Mouse (Mus musculus) lung, postnatal 10 days (tissue): ENCODE data around the gene 2310007B03Rik.
A peak's percentile ranks its signal among the peaks of the same experiment; 100 is the strongest.

Source experiments
- DNase-seq: peaks from one replicate; pipeline ENCODE4 v3.0.0; 2021

The 2310007B03Rik gene

DNA sequence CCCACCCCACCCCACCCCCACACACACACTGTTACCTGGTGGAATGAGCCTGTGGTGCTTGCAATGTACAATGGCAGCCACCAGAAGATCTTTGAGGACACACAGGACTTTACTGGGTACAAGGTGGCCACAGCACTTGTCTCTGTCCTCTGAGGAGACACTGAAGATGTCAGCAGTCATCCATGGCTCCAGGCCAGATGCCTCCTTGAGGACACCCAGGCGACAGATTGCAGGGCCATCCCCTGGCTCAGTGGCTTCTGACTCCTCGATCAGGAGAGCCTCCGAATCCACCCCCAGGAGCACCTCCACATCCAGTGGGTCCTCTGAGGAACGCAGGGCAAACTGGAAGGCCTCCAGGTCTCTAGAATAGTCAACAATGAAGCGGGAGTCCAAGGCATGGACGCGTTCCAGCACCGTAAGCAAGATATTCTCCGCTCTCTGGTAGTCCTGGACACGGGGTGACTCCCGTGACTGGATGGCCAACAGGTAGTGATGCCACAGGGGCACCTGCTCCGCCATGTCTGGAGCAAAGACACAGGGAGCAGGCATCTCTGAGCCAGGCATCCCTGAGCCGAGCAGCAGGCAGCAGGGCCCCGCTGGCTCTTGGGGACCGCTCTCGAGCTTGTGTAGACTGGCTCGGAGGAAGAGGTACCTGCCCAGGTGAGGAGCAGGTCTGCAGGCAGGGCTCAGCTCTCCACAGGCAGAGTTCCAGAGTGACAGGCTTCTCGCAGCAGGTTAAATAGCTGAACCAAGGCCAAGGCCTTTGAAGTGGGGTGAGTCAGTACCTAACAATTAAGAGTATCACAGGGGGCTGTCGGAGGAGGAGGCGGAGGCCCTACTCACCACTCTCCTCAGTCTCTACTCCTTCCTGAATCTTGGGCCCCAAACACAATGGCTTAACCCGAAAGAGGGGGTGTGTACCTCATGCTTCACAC is 915 bp downstream of the 2310007B03Rik start:
- peak; percentile 73 for DNase-seq

DNA sequence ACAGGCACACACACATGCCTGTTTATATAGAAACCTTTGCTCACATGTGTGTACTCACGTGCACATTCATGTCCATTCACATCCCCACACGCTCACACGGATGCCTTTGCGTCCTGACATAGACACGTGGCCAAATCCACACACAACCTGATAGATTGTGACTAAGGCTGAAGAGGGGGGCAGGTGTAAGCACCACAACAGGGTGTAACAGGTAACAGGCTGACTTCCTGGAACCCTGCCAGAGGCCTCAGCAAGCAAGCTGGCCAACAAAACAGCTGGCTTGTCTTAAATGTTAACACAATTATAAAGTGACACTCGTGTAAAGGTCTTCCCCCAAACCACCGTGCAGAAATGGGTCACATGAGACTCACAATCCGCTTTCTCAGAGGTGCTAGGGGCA is 1.8 kb downstream of the 2310007B03Rik start:
- no peak for DNase-seq

DNA sequence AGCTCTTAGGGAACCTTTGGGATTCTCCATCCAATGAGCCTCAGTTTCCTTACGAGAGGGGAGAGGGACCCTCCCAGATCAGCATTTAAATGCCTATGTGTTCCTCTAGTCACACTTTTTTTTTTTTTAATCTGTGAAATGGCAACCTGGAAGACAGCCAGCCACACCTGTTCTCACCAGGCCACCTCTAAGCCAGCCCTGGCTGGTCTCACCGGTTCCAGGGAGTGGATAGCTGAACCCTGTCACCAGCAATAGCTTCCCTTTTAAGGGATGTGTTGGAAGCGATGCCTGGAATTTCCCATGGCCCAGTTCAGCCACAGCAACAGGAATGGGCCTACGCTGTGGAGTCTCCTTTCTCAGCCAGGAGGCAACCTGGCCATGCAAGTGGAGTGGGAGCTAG is 3.2 kb downstream of the 2310007B03Rik start:
- no peak for DNase-seq

DNA sequence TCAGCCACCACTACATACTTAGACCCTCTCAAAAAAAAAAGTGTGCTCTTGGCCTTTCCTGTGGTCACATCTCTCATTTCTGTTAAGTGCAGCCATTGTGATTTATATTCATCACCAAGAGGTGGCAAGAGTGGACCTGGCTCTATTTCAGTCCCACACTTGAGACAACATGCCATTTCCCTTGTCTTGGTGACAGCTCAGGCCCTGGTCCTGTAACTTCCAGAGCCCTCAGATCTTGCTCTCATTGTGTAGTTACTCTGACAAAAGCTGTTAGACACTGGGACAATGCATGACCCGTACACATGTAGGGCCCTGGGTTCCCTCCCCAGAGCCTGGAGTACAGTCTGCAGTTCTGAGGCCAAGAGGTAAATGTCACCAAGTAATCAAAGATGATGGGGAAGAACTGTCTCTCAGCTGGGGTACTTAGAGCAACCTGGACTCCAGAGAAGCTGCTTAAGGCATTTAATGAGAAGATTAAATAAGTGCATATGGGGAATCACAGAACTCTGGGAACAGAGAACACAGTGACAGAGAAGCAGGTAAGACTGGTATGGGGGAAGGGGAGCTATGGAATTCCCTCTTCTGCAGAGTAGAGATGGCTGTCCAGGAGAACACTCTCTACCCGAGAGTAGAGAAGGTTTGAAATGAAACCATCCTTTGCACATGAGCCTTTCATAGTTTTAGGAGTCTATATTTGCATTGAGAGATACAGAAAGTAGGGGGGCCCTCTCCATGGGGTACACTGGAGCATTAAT is 9.7 kb downstream of the 2310007B03Rik start:
- DNase-seq: no peak

DNA sequence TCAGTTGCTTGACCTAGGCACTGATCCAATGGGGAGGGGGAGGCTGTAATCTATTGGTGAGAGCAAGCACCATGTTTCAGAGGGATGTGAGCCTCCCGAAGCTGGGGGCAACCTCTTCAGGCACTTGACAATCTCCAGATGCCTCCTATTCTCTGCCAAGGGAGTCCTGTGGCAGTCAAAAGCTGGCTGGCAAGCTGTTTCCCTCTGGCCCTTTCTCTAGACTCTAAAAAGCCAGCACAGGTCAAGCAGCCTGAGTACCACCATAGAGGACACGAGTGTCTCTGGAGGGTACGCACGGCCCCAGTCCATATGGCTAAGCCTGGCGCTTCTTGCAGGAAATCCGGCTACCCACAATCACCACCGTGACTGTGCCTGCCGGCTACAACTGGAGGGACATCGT is 16.6 kb downstream of the 2310007B03Rik start:
- no peak for DNase-seq

DNA sequence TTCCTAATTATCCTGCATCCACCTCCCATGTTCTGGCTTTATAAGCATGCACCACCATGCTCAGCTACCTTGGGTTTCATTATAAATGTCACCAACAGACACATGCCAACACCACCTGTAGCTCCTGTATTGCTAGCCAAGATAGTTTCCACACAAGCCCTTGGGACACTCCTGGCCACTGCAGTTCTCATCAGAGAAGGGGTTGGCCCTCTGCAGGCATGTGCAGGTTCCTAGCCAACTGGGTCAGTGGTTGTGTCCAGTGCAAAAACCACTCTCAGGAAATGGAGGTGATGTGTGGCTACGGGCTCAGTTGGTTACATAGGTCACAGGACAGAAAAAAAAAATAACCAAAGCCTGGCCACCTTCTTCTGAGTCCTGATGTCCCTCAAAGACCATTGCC is 17.9 kb downstream of the 2310007B03Rik start:
- DNase-seq: no peak

DNA sequence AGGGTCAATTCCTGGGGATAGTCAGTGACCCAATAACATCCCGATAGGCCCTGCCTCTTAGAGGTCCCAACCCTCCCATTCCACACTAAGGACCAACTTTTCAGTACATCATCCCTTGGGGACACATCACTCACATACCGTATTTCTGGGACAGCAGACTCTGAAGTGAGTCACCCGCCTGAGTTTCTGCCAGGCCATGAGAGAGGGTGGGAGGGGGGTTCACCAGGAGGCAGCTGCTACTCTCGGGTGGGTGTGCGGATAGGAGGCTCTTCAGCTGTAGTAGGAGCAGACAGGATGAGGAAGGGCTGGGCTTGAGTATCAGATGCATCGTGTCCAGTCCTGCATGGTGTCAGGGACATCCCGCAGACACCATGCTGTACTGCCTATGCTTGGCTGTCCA is 21.0 kb downstream of the 2310007B03Rik start:
- DNase-seq: no peak

DNA sequence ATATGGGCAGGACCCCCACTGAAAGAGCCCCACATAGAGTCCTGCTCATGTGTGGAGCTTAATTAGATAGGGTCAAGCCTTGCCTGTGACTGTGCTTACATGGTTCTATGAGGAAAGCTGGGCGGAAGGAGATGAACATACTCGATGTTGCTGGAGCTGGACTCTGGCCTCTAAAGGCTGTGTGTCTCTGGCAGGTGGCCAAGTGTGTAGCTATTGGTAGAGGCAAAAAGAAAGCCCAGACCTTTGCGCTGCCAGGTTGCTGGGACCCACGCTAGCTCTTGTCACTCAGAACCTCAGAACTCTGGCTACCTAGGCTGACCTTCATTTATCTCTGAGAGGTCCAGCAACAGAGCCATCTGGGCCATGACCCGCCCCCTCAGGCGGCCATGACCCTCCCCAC is 22.2 kb downstream of the 2310007B03Rik start:
- no peak for DNase-seq

DNA sequence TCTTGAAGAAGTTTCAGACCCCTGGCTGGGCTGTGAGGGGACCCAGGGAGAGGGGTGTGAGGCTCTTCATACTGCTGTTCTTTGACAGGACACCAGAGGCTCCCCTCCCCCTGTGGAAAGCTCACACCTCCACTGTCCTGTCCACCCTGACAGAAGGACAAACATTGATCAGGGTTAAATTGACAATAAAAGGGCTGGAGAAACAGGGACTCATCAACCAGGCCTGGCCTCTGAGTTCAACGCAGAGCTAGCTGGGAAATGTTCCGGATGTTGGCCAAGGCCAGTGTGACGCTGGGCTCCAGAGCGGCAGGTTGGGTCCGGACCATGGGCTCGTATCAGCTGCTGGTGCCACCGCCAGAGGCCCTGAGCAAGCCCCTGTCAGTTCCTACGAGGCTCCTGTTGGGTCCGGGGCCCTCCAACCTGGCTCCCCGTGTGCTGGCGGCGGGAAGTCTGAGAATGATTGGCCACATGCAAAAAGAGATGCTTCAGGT is 25.7 kb downstream of the 2310007B03Rik start, which contains the start of gene Agxt:
Gene Agxt, plus strand, starts transcription at position 205 of the 491 bp plus-strand sequence.
- DNase-seq: no peak

DNA sequence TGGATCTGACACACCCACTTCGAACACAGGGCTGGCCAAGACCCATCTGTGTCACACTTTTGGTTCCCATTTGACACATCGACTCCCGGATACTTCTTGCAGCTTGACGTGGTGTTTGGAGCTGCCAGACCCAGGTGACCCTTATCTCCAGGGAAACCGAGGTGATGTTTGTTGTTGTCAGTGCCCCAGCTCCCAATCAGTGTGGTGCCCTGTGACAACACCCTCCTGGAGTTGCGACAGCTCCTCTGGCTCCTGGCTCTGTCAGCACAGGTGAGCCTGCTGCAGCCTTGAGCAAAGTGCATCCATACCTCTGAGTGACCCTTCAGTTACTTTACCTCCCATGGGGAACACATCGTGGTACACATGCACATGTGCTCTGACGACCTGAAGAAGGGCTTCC is 28.1 kb downstream of the 2310007B03Rik start:
- DNase-seq: peak; percentile 38

DNA sequence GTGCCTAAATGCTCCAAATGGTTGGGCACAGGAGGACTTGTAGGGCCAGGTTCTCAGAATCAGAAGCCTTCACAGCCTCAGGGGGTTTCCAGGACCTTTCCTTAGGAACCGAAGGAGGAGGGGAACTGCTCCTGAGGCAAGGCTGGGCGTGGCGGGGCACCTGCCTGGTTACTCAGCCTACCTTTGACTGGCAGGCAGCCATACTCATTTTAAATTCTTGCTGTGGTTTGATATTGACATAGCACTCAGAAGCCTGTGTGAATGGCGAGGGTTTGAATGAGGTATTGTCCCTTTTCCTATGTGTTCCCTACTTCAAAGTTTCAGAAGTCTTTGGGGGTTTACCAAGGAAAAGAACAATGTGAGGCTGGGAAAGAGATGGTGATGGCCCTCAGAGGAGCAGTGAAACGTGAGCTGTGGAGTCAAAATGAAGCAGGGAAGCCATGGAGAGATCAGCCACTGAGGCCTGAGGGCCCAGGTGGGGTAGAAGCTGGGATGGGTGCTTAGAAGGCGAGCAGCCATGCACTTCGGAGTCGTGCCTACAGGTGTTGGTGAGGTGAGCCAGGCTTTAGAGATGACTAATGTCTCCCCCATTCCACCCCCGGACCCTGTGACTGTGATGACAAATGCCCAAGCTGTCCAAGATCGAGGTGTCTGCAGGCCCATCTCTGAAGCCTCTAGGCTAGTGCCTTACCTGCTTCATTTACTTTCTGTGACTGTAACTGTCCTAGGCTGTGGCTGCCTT is 30.3 kb downstream of the 2310007B03Rik start:
- DNase-seq: peak; percentile 66

DNA sequence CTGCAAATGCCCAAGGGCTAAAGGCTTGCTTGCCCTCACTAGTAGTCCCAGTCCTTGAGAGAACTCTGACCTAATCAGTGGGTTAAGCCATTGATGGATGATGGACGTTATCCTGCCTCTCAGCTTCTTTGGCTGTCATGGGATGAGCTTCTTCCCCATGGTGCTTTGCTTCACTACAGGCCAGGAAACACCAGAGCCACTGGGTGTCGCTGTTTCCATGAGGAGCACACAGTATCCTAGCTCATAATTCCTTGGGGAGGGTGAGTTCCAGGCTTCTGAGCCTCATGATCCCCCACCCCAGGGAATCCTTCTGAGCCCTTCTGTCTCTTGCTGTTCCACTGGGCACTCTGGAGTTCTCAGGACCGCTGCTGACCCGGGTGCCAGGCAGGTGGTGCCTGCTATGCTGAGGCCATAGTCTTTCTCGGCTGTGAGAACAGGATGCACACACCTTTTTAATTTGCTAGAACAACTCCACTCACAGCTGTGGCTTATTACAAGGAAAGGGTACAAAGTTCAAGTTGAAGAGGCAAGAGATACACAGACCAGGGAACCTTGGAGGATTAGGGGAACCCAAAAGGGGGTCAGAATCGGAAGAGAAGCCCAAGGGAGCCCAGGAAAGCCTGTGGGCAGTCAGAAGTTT is 31.9 kb downstream of the 2310007B03Rik start:
- peak; percentile 78 for DNase-seq

DNA sequence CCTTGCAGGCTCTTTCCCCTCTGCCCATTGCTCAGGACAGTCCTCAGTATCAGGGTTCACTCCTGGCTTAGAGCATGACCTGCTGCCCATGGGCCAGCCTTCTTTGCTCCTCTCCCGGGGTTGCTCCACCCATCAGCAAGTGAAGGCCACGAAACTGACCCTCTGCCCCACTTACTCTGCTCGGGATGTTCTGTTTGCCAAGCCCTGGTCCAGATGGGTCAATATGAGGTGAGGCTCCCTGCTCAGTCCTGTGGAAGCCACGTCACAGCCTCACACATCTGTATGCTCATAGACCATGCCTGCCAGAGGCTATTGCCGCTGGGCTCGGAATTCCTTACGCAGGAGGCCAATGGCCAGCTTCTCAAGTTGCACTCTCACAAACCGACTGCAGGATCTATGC is 32.5 kb downstream of the 2310007B03Rik start:
- DNase-seq: no peak

DNA sequence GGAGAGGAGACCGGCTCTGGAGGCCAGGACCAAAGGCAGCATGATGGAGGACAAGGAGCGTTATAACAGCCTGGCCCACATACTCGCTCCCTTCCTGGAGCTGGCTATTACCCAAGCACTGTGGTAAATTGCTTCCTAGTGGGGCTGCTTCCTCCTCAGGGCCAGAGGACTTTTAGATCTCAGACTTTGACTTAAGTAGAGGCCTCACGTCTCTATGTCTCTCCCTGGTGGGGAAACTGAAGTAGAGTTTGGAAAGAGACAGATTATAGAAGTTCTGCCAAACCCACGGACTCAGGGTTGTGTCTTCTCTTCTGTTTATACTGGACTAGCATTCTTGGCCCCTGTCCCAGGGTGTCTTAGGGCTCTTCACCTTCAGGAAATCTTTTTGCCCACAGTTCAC is 35.5 kb downstream of the 2310007B03Rik start:
- peak; percentile 48 for DNase-seq

DNA sequence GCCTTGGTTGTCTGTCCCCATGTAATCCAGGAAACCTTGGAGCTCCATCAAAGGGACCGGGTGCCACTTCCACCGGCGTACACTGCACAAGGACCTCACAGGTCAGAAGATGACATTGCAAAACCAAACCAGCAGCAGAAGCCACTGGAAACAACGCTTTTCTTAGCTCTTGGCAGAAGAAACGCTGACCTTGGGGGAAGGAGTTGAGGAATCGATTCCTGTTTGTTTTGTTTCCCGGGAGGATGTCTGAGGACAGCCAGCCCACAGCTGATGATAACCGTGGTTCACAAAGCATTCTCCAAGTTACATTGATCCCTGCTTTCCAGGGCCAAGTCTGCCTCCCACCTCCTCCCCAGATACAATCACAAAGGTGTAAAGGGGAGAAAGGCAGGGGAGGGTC is 36.7 kb downstream of the 2310007B03Rik start:
- no peak for DNase-seq

DNA sequence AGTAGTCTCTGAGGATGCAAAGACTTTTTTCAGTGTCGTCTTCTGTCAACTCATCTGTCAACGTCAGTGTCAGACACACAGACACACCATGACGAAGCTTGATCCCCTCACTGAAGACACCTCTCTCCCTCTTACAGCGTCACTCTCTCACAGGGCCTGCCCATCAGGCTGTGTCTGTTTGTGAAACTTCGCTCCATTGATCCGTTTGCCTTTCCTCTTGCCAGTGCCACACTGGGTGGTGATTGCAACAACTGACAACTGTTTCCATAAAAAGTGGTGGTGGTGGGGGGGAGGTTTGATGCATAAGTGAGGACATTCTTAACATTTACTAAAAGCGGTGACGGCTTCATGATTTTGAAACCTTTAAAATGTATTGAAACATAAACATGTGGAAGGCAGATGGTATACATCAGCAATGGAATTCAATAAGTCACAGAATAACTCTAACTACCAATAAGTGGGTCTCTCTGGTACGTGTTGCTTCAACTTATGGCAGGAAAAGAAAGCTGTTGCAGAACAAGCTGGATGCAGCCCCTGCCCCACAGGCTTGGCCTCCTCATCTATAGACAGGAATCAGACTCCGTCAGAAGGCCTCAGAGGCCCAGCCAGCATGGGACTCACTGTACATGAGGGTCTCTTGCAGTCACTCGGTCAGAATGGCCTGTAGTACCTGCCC is 37.4 kb downstream of the 2310007B03Rik start:
- no peak for DNase-seq

DNA sequence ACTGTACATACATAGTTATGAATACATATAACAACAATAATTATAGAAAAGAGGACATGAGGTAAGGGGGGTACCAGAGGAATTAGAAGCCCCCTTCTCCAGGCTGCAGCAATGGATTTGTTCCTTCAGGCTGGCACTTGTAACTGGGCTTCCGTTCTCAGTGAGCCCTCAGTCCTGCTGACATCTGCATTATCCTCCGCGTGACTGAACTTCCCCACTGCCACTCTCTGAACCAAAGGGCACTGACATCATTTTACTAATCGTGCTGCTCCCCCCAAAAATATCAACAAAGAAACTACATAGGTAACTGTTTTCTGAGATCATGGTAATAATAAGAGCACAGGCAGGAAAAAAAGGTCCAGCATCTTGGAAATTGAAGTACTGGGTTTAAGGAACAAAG is 41.9 kb downstream of the 2310007B03Rik start:
- DNase-seq: no peak

DNA sequence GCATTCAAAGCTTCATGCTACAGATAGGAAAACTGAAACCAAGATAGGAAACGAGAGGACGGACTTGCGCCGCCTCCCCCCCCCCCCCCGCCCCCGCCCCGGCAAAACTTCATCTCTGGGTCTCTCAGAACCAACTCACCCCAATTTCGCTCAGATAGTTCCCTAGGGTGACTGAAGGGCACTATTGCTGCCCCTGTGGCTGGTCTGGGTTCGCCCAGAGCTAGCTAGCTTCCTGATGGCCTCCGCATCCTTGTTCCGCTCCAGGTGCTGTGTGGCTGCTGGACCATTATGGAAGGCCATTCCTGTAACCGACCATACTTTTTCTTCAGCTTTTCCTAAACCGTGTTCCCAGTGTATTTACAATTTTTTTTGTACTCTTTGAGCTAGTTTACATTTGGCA is 45.3 kb downstream of the 2310007B03Rik start:
- DNase-seq: no peak

DNA sequence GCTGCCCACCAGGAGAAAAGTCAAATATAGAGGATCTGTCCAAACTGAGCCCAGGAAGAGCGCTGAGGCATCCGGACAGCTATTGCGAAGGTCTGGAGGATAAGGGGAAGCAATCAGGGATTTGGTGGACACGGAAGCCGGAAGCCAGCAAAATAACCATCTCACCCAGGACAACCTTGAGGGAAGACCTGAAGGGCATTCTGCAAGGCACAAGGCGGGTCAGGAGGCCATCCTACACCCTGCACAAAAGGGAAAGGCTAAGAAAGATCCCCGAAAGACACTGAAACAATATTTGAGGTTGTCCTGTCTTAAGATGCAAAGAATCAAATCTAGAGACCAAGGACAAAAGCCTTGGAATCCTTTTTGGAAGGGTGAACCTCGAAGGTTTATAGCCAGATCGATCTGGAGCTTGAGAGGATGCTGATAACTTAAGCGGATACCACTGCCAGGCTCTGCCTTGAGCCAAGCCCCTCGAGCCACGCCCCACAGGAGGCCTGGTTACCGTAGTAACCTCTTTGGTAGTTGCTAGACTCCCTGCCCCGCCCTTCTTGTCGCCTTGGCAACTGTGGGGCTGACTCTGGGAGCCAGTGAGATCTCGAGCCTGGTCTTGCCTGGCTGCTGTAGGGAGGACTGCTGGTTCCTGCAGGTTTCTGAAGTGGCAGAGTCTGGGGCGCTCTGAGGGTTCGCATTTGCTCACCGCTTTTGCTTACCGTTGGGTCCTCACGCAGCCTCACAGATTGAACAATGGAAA is 45.9 kb downstream of the 2310007B03Rik start:
- DNase-seq: peak; percentile 81

DNA sequence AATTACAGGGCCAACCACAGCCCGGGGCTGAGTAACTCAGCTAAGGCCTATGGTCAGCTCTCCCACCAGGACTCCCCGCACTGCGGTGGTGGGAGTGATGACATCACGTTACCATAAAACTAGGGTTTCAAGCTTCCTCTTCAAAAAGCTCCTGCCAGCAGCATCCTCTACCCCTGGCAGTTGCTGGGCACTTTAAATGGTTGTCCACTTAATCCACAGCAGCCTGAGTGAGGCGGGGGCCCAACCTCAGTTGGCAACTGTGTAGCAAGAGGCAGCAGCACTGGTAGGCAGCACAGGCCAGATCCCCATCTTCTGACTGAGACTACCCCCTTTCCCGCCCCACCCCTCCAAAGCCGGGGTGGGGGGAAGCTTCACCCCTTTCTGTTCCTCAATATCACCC is 58.0 kb downstream of the 2310007B03Rik start:
- DNase-seq: no peak

DNA sequence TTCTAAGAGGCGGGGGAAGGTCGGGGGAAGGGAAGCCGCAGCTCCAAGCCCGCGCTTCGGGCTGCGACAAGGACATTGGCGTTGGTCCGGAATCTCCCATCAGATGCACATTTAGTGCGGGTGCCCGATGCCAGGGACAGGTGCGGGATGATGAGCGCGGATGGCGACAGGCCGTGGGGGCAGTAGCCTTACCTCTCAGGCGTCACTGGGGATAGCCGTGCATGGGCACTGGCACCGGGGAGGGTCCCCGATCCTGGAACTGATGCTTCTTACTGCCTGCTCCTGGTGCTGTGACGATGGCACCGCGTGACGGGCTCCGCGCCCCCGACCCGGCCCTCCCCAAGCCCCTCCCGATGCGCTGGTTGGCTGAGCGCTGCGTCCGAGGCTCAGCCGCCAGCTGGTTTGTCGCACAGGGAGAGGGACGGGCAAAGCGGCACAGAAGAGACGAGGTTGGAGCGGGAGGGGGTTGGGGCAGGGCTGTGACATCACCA is 59.1 kb downstream of the 2310007B03Rik start, which contains the start of gene Kif1a:
Gene Kif1a, minus strand, starts transcription at position 381 of the 491 bp plus-strand sequence.
- DNase-seq: peak; percentile 34
